Mouse (Mus musculus): ENCODE measurements around the gene Abca4. TPM values are rescaled to one million over a fixed set of nuclear protein-coding genes. Genes with fewer than 3 reads are reported as not detected.

The Abca4 gene
- total and polyA plus RNA-seq, 3 experiments = 0.15 to 0.49 TPM; not detected in 1

- no peak overlapping the region for H3K27ac ChIP-seq (ENCODE audit: control insufficient read depth, low read depth, low read length)
Measured at GRCm38 (mm10) chr3:122199600-122199999, 155.4 kb downstream of the Abca4 start.

GRCm38 (mm10) chr3:122200017-122200416 lies 155.8 kb downstream of the Abca4 start:
- no peak for TF ChIP-seq USF1 (IDR thresholded peaks at IDR 0.05; ENCODE audit: low read depth, low read length)
- TF ChIP-seq ELF1 (IDR thresholded peaks at IDR 0.05; ENCODE audit: low read depth, low read length) = no peak
- TF ChIP-seq TCF12 (IDR thresholded peaks at IDR 0.05; ENCODE audit: low read depth, low read length) = no peak
- no peak for TF ChIP-seq ZKSCAN1 (IDR thresholded peaks at IDR 0.05; ENCODE audit: low read depth, low read length)
- TF ChIP-seq ZC3H11A (IDR thresholded peaks at IDR 0.05; ENCODE audit: low read depth, low read length) = no peak
- TF ChIP-seq ETS1 (IDR thresholded peaks at IDR 0.05; ENCODE audit: low read depth, low read length) = no peak
- no peak for TF ChIP-seq NELFE (IDR thresholded peaks at IDR 0.05; ENCODE audit: low read depth, low read length)
- no peak for TF ChIP-seq MYB (IDR thresholded peaks at IDR 0.05; ENCODE audit: low read depth, low read length)
- no peak for DNase-seq (ENCODE audit: low read depth, low spot score)
- peaks cover 0 to 3% of the 10 kb centered on the region in 2 experiments; a peak in 1 of 4 replicates for H3K4me1 ChIP-seq (ENCODE audit: control insufficient read depth in 1 of 2, insufficient read depth in 2 of 2, low read length in 2 of 2)

More at GRCm38 (mm10) chr3:122199600-122199999, 155.4 kb downstream of the Abca4 start:
- no peaks in the 10 kb centered on the region for H3K79me2 ChIP-seq (ENCODE audit: control insufficient read depth, insufficient read depth, low read length, poor library complexity)
- no peak for DNase-seq (ENCODE audit: low read depth, low spot score)
- H3K27me3 ChIP-seq (ENCODE audit: control insufficient read depth in 1 of 2, insufficient read depth in 2 of 2, low read length in 2 of 2) = no peaks in the 10 kb centered on the region
- H3K9me3 ChIP-seq (replicated peaks; ENCODE audit: insufficient read depth, low read length) = no peaks in the 10 kb centered on the region
- H3K4me1 ChIP-seq (ENCODE audit: control insufficient read depth in 1 of 2, insufficient read depth in 2 of 2, low read length in 2 of 2) = peaks cover 0 to 3% of the 10 kb centered on the region in 2 experiments; a peak in 1 of 4 replicates
- no peaks in the 10 kb centered on the region for H3K36me3 ChIP-seq (ENCODE audit: control insufficient read depth in 1 of 2, insufficient read depth in 2 of 2, low read length in 2 of 2)
- H3K4me3 ChIP-seq (ENCODE audit: control insufficient read depth in 1 of 2, insufficient read depth in 1 of 2, low read depth in 2 of 2, low read length in 2 of 2) = no peak overlapping the region
- TF ChIP-seq TCF12 (IDR thresholded peaks at IDR 0.05; ENCODE audit: low read depth, low read length) (no peak), ELF1 (IDR thresholded peaks at IDR 0.05; ENCODE audit: low read depth, low read length) (no peak), MAZ (IDR thresholded peaks at IDR 0.05; ENCODE audit: low read depth, low read length) (no peak), CTCF (IDR thresholded peaks at IDR 0.05 in 2 of 3, conservative IDR thresholded peaks at IDR 0.05 in 1 of 3; ENCODE audit: control insufficient read depth in 1 of 3, insufficient read depth in 1 of 3, low read depth in 2 of 3, low read length in 3 of 3, poor library complexity in 1 of 3, severe bottlenecking in 1 of 3) (no peak), RCOR1 (IDR thresholded peaks at IDR 0.05; ENCODE audit: low read depth, low read length) (no peak), POLR2AphosphoS2 (IDR thresholded peaks at IDR 0.05; ENCODE audit: low read length) (no peak), KAT2A (conservative IDR thresholded peaks at IDR 0.05; ENCODE audit: low read depth, low read length) (no peak), GATA1 (IDR thresholded peaks at IDR 0.05; ENCODE audit: low read depth, low read length) (no peak), MAFK (IDR thresholded peaks at IDR 0.05; ENCODE audit: borderline replicate concordance, low read depth, low read length) (no peak)
- no peak overlapping the region for H3K9ac ChIP-seq (ENCODE audit: control insufficient read depth, low read depth, low read length, poor library complexity, severe bottlenecking)

GRCm38 (mm10) chr3:122200447-122200846 lies 156.2 kb downstream of the Abca4 start:
- H3K4me1 ChIP-seq (ENCODE audit: control insufficient read depth in 1 of 2, insufficient read depth in 2 of 2, low read length in 2 of 2) = peaks cover 0 to 3% of the 10 kb centered on the region in 2 experiments; a peak in 1 of 4 replicates

More at GRCm38 (mm10) chr3:122200017-122200416, 155.8 kb downstream of the Abca4 start:
- H3K36me3 ChIP-seq (ENCODE audit: control insufficient read depth in 1 of 2, insufficient read depth in 2 of 2, low read length in 2 of 2) = no peaks in the 10 kb centered on the region
- no peaks in the 10 kb centered on the region for H3K9me3 ChIP-seq (replicated peaks; ENCODE audit: insufficient read depth, low read length)
- no peaks in the 10 kb centered on the region for H3K79me2 ChIP-seq (ENCODE audit: control insufficient read depth, insufficient read depth, low read length, poor library complexity)
- no peak overlapping the region for H3K9ac ChIP-seq (ENCODE audit: control insufficient read depth, low read depth, low read length, poor library complexity, severe bottlenecking)
- H3K27me3 ChIP-seq (ENCODE audit: control insufficient read depth in 1 of 2, insufficient read depth in 2 of 2, low read length in 2 of 2) = no peaks in the 10 kb centered on the region
- no peak overlapping the region for H3K4me3 ChIP-seq (ENCODE audit: control insufficient read depth in 1 of 2, insufficient read depth in 1 of 2, low read depth in 2 of 2, low read length in 2 of 2)
- H3K27ac ChIP-seq (ENCODE audit: control insufficient read depth, low read depth, low read length) = no peak overlapping the region

More at GRCm38 (mm10) chr3:122200447-122200846, 156.2 kb downstream of the Abca4 start:
- no peak for TF ChIP-seq GATA1 (IDR thresholded peaks at IDR 0.05; ENCODE audit: low read depth, low read length)
- Histone ChIP-seq H3K27ac (ENCODE audit: control insufficient read depth, low read depth, low read length) (no peak overlapping the region), H3K79me2 (ENCODE audit: control insufficient read depth, insufficient read depth, low read length, poor library complexity) (no peaks in the 10 kb centered on the region), H3K4me3 (ENCODE audit: control insufficient read depth in 1 of 2, insufficient read depth in 1 of 2, low read depth in 2 of 2, low read length in 2 of 2) (no peak overlapping the region), H3K9ac (ENCODE audit: control insufficient read depth, low read depth, low read length, poor library complexity, severe bottlenecking) (no peak overlapping the region), H3K36me3 (ENCODE audit: control insufficient read depth in 1 of 2, insufficient read depth in 2 of 2, low read length in 2 of 2) (no peaks in the 10 kb centered on the region), H3K27me3 (ENCODE audit: control insufficient read depth in 1 of 2, insufficient read depth in 2 of 2, low read length in 2 of 2) (no peaks in the 10 kb centered on the region), H3K9me3 (replicated peaks; ENCODE audit: insufficient read depth, low read length) (no peaks in the 10 kb centered on the region)
- DNase-seq (ENCODE audit: low read depth, low spot score) = no peak
